Mouse (Mus musculus): ENCODE data around the gene Cbx8. TPM values are rescaled to one million over a fixed set of nuclear protein-coding genes. Genes with fewer than 3 reads are reported as not detected.
A peak's percentile ranks its signal among the peaks of the same experiment; 100 is the strongest.

Cbx8 gene
- polyA plus RNA-seq, 1 experiment from 2014 or later, result 10.1 TPM

GRCm38 (mm10) chr11:119017506-119017905 lies 23.3 kb downstream of the Cbx8 start:
- H3K9me3 ChIP-seq (ENCODE audit: control insufficient read depth, low read length), result no peaks in the 10 kb centered on the region
- peaks cover 10% of the 10 kb centered on the region; the same call in 1 of the 2 replicates for H3K27me3 ChIP-seq (replicated peaks; ENCODE audit: control insufficient read depth, insufficient read depth, low read length)
- WGBS, result 65% methylated on average over 7 of the region's 7 CpGs
- H3K9ac ChIP-seq (ENCODE audit: low read depth, low read length), result no peak overlapping the region
- no peak overlapping the region for H3K4me3 ChIP-seq (ENCODE audit: low read depth, low read length)
- ATAC-seq (ENCODE audit: low read depth) (no peak), DNase-seq (ENCODE audit: low spot score) (no peak)
- H3K4me1 ChIP-seq (ENCODE audit: control insufficient read depth, insufficient read depth, low read length), result peaks cover 8% of the 10 kb centered on the region; the same call in 1 of the 2 replicates
- H3K36me3 ChIP-seq (ENCODE audit: control insufficient read depth, insufficient read depth, low read length), result no peaks in the 10 kb centered on the region
- H3K27ac ChIP-seq (replicated peaks; ENCODE audit: low read depth, low read length), result no peak overlapping the region
- no peak overlapping the region for H3K4me2 ChIP-seq (ENCODE audit: low read depth, low read length)

- no peak overlapping the region for H3K27ac ChIP-seq (replicated peaks; ENCODE audit: low read depth, low read length)
- H3K36me3 ChIP-seq (ENCODE audit: control insufficient read depth, insufficient read depth, low read length), result no peaks in the 10 kb centered on the region
- H3K9me3 ChIP-seq (ENCODE audit: control insufficient read depth, low read length), result no peaks in the 10 kb centered on the region
- H3K4me3 ChIP-seq (ENCODE audit: low read depth, low read length), result no peak overlapping the region
- H3K27me3 ChIP-seq (replicated peaks; ENCODE audit: control insufficient read depth, insufficient read depth, low read length), result no peaks in the 10 kb centered on the region
- DNase-seq (ENCODE audit: low spot score) (no peak), ATAC-seq (ENCODE audit: low read depth) (no peak)
- no peak overlapping the region for H3K9ac ChIP-seq (ENCODE audit: low read depth, low read length)
- no peak overlapping the region for H3K4me2 ChIP-seq (ENCODE audit: low read depth, low read length)
- no peaks in the 10 kb centered on the region for H3K4me1 ChIP-seq (ENCODE audit: control insufficient read depth, insufficient read depth, low read length)
- 61% methylated on average over 7 of the region's 7 CpGs for WGBS
These were observed 26.3 kb downstream of the Cbx8 start for GRCm38 (mm10) chr11:119014455-119014854.

- peak; percentile 59 for DNase-seq (ENCODE audit: low spot score)
- peak overlapping the region; percentile 52 for H3K4me2 ChIP-seq (ENCODE audit: low read depth, low read length)
- no peaks in the 10 kb centered on the region for H3K9me3 ChIP-seq (ENCODE audit: control insufficient read depth, low read length)
- no peak overlapping the region for H3K27ac ChIP-seq (replicated peaks; ENCODE audit: low read depth, low read length)
- H3K27me3 ChIP-seq (replicated peaks; ENCODE audit: control insufficient read depth, insufficient read depth, low read length), result no peaks in the 10 kb centered on the region
- ATAC-seq (ENCODE audit: low read depth), result peak; percentile 85
- peak overlapping the region; percentile 56 for H3K9ac ChIP-seq (ENCODE audit: low read depth, low read length)
- H3K4me3 ChIP-seq (ENCODE audit: low read depth, low read length), result peak overlapping the region; percentile 33
- no peaks in the 10 kb centered on the region for H3K36me3 ChIP-seq (ENCODE audit: control insufficient read depth, insufficient read depth, low read length)
- 16% methylated on average over 21 of the region's 21 CpGs for WGBS
- H3K4me1 ChIP-seq (ENCODE audit: control insufficient read depth, insufficient read depth, low read length), result no peaks in the 10 kb centered on the region
These were observed 33.0 kb downstream of the Cbx8 start for GRCm38 (mm10) chr11:119007461-119008456.

GRCm38 (mm10) chr11:119006462-119006861 lies 34.3 kb downstream of the Cbx8 start:
- Histone ChIP-seq H3K36me3 (ENCODE audit: control insufficient read depth, insufficient read depth, low read length) (no peaks in the 10 kb centered on the region), H3K4me1 (ENCODE audit: control insufficient read depth, insufficient read depth, low read length) (no peaks in the 10 kb centered on the region), H3K4me2 (ENCODE audit: low read depth, low read length) (no peak overlapping the region), H3K27ac (replicated peaks; ENCODE audit: low read depth, low read length) (no peak overlapping the region), H3K4me3 (ENCODE audit: low read depth, low read length) (no peak overlapping the region), H3K9me3 (ENCODE audit: control insufficient read depth, low read length) (no peaks in the 10 kb centered on the region), H3K27me3 (replicated peaks; ENCODE audit: control insufficient read depth, insufficient read depth, low read length) (no peaks in the 10 kb centered on the region), H3K9ac (ENCODE audit: low read depth, low read length) (no peak overlapping the region)
- no peak for DNase-seq (ENCODE audit: low spot score)
- 65% methylated on average over 3 of the region's 3 CpGs for WGBS
- ATAC-seq (ENCODE audit: low read depth), result no peak

GRCm38 (mm10) chr11:119005547-119006275 lies 35.1 kb downstream of the Cbx8 start:
- no peak overlapping the region for H3K9ac ChIP-seq (ENCODE audit: low read depth, low read length)
- ATAC-seq (ENCODE audit: low read depth) (no peak), DNase-seq (ENCODE audit: low spot score) (no peak)
- no peak overlapping the region for H3K27ac ChIP-seq (replicated peaks; ENCODE audit: low read depth, low read length)
- H3K4me3 ChIP-seq (ENCODE audit: low read depth, low read length), result no peak overlapping the region
- WGBS, result 84% methylated on average over 10 of the region's 10 CpGs
- H3K9me3 ChIP-seq (ENCODE audit: control insufficient read depth, low read length), result no peaks in the 10 kb centered on the region
- no peaks in the 10 kb centered on the region for H3K27me3 ChIP-seq (replicated peaks; ENCODE audit: control insufficient read depth, insufficient read depth, low read length)
- no peak overlapping the region for H3K4me2 ChIP-seq (ENCODE audit: low read depth, low read length)
- H3K36me3 ChIP-seq (ENCODE audit: control insufficient read depth, insufficient read depth, low read length), result no peaks in the 10 kb centered on the region
- H3K4me1 ChIP-seq (ENCODE audit: control insufficient read depth, insufficient read depth, low read length), result no peaks in the 10 kb centered on the region

GRCm38 (mm10) chr11:119001493-119002128 lies 39.2 kb downstream of the Cbx8 start:
- Histone ChIP-seq H3K9ac (ENCODE audit: low read depth, low read length) (no peak overlapping the region), H3K4me3 (ENCODE audit: low read depth, low read length) (no peak overlapping the region), H3K4me1 (ENCODE audit: control insufficient read depth, insufficient read depth, low read length) (0 out of 2 replicates have a peak, but pooled peaks cover 6% of the 10 kb centered on the region), H3K4me2 (ENCODE audit: low read depth, low read length) (no peak overlapping the region), H3K27ac (replicated peaks; ENCODE audit: low read depth, low read length) (no peak overlapping the region), H3K9me3 (ENCODE audit: control insufficient read depth, low read length) (no peaks in the 10 kb centered on the region), H3K36me3 (ENCODE audit: control insufficient read depth, insufficient read depth, low read length) (no peaks in the 10 kb centered on the region), H3K27me3 (replicated peaks; ENCODE audit: control insufficient read depth, insufficient read depth, low read length) (peaks cover 14% of the 10 kb centered on the region)
- no peak for DNase-seq (ENCODE audit: low spot score)
- WGBS, result 56% methylated on average over 4 of the region's 4 CpGs
- ATAC-seq (ENCODE audit: low read depth), result no peak

GRCm38 (mm10) chr11:119000877-119001276 lies 39.9 kb downstream of the Cbx8 start:
- 0 out of 2 replicates have a peak, but pooled peaks cover 6% of the 10 kb centered on the region for H3K4me1 ChIP-seq (ENCODE audit: control insufficient read depth, insufficient read depth, low read length)
- H3K36me3 ChIP-seq (ENCODE audit: control insufficient read depth, insufficient read depth, low read length), result no peaks in the 10 kb centered on the region
- H3K4me3 ChIP-seq (ENCODE audit: low read depth, low read length), result no peak overlapping the region
- no peaks in the 10 kb centered on the region for H3K9me3 ChIP-seq (ENCODE audit: control insufficient read depth, low read length)
- no peak overlapping the region for H3K27ac ChIP-seq (replicated peaks; ENCODE audit: low read depth, low read length)
- no peak overlapping the region for H3K4me2 ChIP-seq (ENCODE audit: low read depth, low read length)
- DNase-seq (ENCODE audit: low spot score) (no peak), ATAC-seq (ENCODE audit: low read depth) (no peak)
- 59% methylated on average over 2 of the region's 2 CpGs for WGBS
- H3K27me3 ChIP-seq (replicated peaks; ENCODE audit: control insufficient read depth, insufficient read depth, low read length), result peaks cover 14% of the 10 kb centered on the region
- no peak overlapping the region for H3K9ac ChIP-seq (ENCODE audit: low read depth, low read length)

GRCm38 (mm10) chr11:118999361-118999804 lies 41.4 kb downstream of the Cbx8 start:
- 0 out of 2 replicates have a peak overlapping the region, but pooled peaks have one; percentile 1 for H3K9ac ChIP-seq (ENCODE audit: low read depth, low read length)
- WGBS, result 5% methylated on average over 23 of the region's 26 CpGs
- H3K4me2 ChIP-seq (ENCODE audit: low read depth, low read length), result peak overlapping the region; percentile 53

More at GRCm38 (mm10) chr11:118999361-118999804, 41.4 kb downstream of the Cbx8 start:
- no peak overlapping the region for H3K27ac ChIP-seq (replicated peaks; ENCODE audit: low read depth, low read length)
- H3K36me3 ChIP-seq (ENCODE audit: control insufficient read depth, insufficient read depth, low read length), result no peaks in the 10 kb centered on the region
- peaks cover 11% of the 10 kb centered on the region; the same call in 1 of the 2 replicates for H3K4me1 ChIP-seq (ENCODE audit: control insufficient read depth, insufficient read depth, low read length)
- DNase-seq (ENCODE audit: low spot score) (peak; percentile 42), ATAC-seq (ENCODE audit: low read depth) (no peak)
- H3K9me3 ChIP-seq (ENCODE audit: control insufficient read depth, low read length), result no peaks in the 10 kb centered on the region
- H3K27me3 ChIP-seq (replicated peaks; ENCODE audit: control insufficient read depth, insufficient read depth, low read length), result peaks cover 14% of the 10 kb centered on the region
- no peak overlapping the region for H3K4me3 ChIP-seq (ENCODE audit: low read depth, low read length)
